Mouse (Mus musculus) embryonic facial prominence, embryonic 12.5 days (tissue): Measurements from ENCODE around the gene Chrm5. TPM values are rescaled to one million over a fixed set of nuclear protein-coding genes. Genes with fewer than 3 reads are reported as not detected.

Experiments
- ATAC-seq: fragments of 200-750 bp; cut with Nextera tagmentation; 2 replicates; pipeline ENCODE4 v1.8.0; 2017; ENCODE audit not compliant: insufficient number of reproducible peaks, insufficient read depth, low FRiP score, low TSS enrichment
- H3K27ac ChIP-seq: fragments of 300-500 bp; sonication (generic); 2 replicates; pipeline ENCODE4 v1.5.1; 2016; ENCODE audit warnings: mild to moderate bottlenecking
- H3K27me3 ChIP-seq: fragments of 300-500 bp; sonication (generic); 2 replicates; pipeline ENCODE4 v1.6.1; 2016; ENCODE audit warnings: mild to moderate bottlenecking, moderate library complexity
- H3K36me3 ChIP-seq: fragments of 300-500 bp; sonication (generic); 2 replicates; pipeline ENCODE4 v1.6.1; 2016; ENCODE audit warnings: mild to moderate bottlenecking
- H3K4me1 ChIP-seq: fragments of 300-500 bp; sonication (generic); 2 replicates; pipeline ENCODE4 v1.6.1; 2016
- H3K4me2 ChIP-seq: fragments of 300-500 bp; sonication (generic); replicated peaks from 2 replicates; pipeline ENCODE4 v1.6.1; 2016; ENCODE audit warnings: mild to moderate bottlenecking, moderate library complexity
- H3K4me3 ChIP-seq: fragments of 300-500 bp; sonication (generic); 2 replicates; pipeline ENCODE4 v1.5.1; 2016; ENCODE audit warnings: mild to moderate bottlenecking
- H3K9ac ChIP-seq: fragments of 300-500 bp; sonication (generic); 2 replicates; pipeline ENCODE4 v1.6.1; 2016; ENCODE audit warnings: mild to moderate bottlenecking, moderate library complexity
- H3K9me3 ChIP-seq: fragments of 300-500 bp; sonication (generic); 2 replicates; pipeline ENCODE4 v1.6.1; 2016; ENCODE audit warnings: mild to moderate bottlenecking, moderate library complexity
- WGBS: fragments of 180-500 bp; shearing (Covaris S2); methylation state at CpG from one replicate; pipeline ENCODE4 v1.1.7; 2016; 5-methylcytosine and 5-hydroxymethylcytosine counted together
- polyA plus RNA-seq: library from polyadenylated mRNA; unstranded; fragments of >200 nt; fragmentation: Nextera tagmentation; extraction: Ambion mirVana; gene quantifications from 2 replicates; pipeline ENCODE4 v1.2.1, GENCODE M21; 2016

The Chrm5 gene
- polyA plus RNA-seq, 1 experiment from 2014 or later, result not detected

DNA sequence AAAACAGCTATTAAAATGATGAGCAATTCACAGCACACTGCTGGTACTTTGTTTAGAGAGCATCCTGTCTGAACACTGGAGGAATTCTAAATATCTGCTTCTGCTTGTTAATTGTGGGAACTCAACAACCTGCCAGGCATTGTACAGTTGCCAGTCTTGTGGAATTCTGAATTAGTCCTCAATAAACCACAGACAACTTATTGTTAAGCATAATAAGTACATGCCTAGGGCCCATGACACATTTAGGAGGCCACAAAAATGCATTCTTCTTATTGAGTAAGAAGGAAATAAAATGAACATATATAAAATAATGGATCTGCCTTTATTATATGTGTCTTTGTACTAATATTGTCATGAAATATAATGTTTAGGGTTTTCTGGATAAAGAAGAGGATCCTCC lies 35.1 kb downstream of the Chrm5 start:
- ATAC-seq, result no peak
- no peaks in the 10 kb centered on the region for H3K36me3 ChIP-seq
- no peaks in the 10 kb centered on the region for H3K4me1 ChIP-seq
- no peak overlapping the region for H3K9ac ChIP-seq
- H3K4me3 ChIP-seq, result no peak overlapping the region
- H3K9me3 ChIP-seq, result no peaks in the 10 kb centered on the region
- no peak overlapping the region for H3K27ac ChIP-seq
- H3K4me2 ChIP-seq, result no peak overlapping the region
- no peaks in the 10 kb centered on the region for H3K27me3 ChIP-seq

DNA sequence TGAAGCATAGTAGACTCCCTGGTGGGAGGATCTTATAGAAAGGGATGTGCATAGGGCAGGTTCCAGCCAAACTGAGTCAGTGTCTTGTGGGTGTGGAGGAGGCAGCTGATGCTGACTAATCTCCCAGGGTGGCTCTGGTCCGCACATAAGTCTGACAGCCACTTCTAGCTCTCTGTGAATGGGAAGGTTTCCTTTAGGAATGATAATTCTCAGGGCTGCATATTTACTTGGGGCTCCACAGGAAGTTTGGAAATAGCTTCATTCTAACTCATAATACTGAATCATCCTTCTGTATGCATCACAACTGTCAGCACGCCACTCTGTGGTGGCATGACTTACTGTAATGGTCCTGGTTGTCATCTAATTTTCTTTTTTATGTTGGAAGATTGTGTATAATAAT lies 37.1 kb downstream of the Chrm5 start:
- Histone ChIP-seq H3K4me3 (no peak overlapping the region), H3K27ac (no peak overlapping the region), H3K9me3 (no peaks in the 10 kb centered on the region), H3K4me2 (no peak overlapping the region), H3K4me1 (no peaks in the 10 kb centered on the region), H3K36me3 (no peaks in the 10 kb centered on the region), H3K9ac (no peak overlapping the region), H3K27me3 (no peaks in the 10 kb centered on the region)
- ATAC-seq, result no peak
- 68% methylated on average over 2 of the region's 2 CpGs for WGBS

- Histone ChIP-seq H3K4me3 (no peak overlapping the region), H3K9ac (no peak overlapping the region), H3K36me3 (no peaks in the 10 kb centered on the region), H3K27me3 (no peaks in the 10 kb centered on the region), H3K4me1 (no peaks in the 10 kb centered on the region), H3K27ac (no peak overlapping the region), H3K9me3 (no peaks in the 10 kb centered on the region), H3K4me2 (no peak overlapping the region)
- ATAC-seq, result no peak
- 83% methylated on average over 2 of the region's 2 CpGs for WGBS
Measured at GRCm38 (mm10) chr2:112437589-112437988, 43.0 kb downstream of the Chrm5 start.

DNA sequence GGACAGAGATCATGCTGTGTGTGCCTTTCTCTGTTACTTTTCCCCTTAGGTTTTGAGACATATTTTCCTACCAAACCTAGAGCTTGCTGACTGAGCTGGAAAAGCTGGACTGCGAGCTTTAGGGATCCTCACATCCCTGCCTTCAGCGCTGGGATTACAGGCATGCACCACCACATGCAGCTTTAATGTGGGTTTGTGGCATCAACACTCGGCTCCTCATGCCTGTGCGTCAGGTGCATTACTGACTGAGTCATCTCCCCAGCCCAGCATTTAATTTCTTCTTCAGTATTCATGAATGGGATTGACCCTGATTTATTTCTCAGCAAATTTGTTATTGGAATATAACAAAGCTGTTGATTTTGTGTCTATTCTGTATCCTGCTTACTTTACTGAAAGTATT lies 44.3 kb downstream of the Chrm5 start:
- no peak for ATAC-seq
- no peaks in the 10 kb centered on the region for H3K36me3 ChIP-seq
- H3K27ac ChIP-seq, result no peak overlapping the region
- H3K9ac ChIP-seq, result no peak overlapping the region
- no peaks in the 10 kb centered on the region for H3K4me1 ChIP-seq
- H3K4me2 ChIP-seq, result no peak overlapping the region
- WGBS, result 74% methylated on average over 4 of the region's 4 CpGs
- no peaks in the 10 kb centered on the region for H3K27me3 ChIP-seq
- no peaks in the 10 kb centered on the region for H3K9me3 ChIP-seq
- H3K4me3 ChIP-seq, result no peak overlapping the region

GRCm38 (mm10) chr2:112433359-112433758 lies 47.2 kb downstream of the Chrm5 start:
- WGBS, result 69% methylated on average over 2 of the region's 2 CpGs
- H3K4me1 ChIP-seq, result no peaks in the 10 kb centered on the region
- H3K27me3 ChIP-seq, result no peaks in the 10 kb centered on the region
- H3K9ac ChIP-seq, result no peak overlapping the region
- no peaks in the 10 kb centered on the region for H3K9me3 ChIP-seq
- H3K27ac ChIP-seq, result no peak overlapping the region
- ATAC-seq, result no peak
- H3K4me2 ChIP-seq, result no peak overlapping the region
- no peaks in the 10 kb centered on the region for H3K36me3 ChIP-seq
- no peak overlapping the region for H3K4me3 ChIP-seq

GRCm38 (mm10) chr2:112432523-112432922 lies 48.0 kb downstream of the Chrm5 start:
- no peak overlapping the region for H3K9ac ChIP-seq
- no peaks in the 10 kb centered on the region for H3K9me3 ChIP-seq
- no peaks in the 10 kb centered on the region for H3K27me3 ChIP-seq
- no peak for ATAC-seq
- no peaks in the 10 kb centered on the region for H3K4me1 ChIP-seq
- no peak overlapping the region for H3K27ac ChIP-seq
- no peak overlapping the region for H3K4me3 ChIP-seq
- 89% methylated on average over 2 of the region's 2 CpGs for WGBS
- H3K36me3 ChIP-seq, result no peaks in the 10 kb centered on the region
- H3K4me2 ChIP-seq, result no peak overlapping the region

DNA sequence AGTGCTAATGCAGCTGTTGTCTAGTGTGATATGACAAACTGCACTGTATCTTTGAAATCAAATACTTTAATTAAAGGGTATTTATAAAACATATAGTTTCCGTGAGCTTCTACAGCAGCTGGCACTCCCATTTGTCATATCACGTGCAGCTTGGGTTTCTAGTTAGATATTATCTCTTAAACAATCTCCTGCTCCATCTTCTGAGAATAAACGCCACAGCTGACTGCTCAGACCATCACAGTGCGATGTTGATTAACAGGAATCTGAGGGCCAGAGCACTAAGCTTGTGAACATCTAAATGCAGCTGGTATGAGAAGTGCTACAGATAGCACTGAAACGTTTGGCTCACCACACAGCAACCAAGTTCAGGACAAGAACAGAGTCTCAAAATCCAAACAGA lies 50.2 kb downstream of the Chrm5 start:
- 67% methylated on average over 5 of the region's 5 CpGs for WGBS
- Histone ChIP-seq H3K27ac (no peak overlapping the region), H3K36me3 (no peaks in the 10 kb centered on the region), H3K4me2 (no peak overlapping the region), H3K27me3 (no peaks in the 10 kb centered on the region), H3K9ac (no peak overlapping the region), H3K9me3 (no peaks in the 10 kb centered on the region), H3K4me1 (no peaks in the 10 kb centered on the region), H3K4me3 (no peak overlapping the region)
- peak; percentile 60; the same call in 1 of the 2 replicates for ATAC-seq

DNA sequence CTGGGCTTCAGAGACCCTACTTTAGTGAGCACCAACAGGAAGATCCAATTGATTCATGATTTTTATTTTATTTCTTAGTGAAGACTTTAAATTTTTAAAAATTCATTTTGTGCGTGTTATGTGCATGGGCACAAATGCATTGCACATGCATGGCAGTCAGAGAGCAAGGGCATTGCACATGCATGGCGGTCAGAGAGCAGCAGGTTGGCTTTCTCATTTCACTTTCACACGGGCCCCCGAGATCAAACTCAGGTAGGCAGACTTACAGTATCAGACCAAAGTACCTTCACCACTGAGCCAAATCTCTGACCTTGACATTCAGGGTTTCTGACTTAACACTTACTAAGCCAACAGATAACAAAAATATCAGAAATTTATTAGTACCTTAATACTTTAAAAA lies 50.9 kb downstream of the Chrm5 start:
- Histone ChIP-seq H3K4me3 (no peak overlapping the region), H3K9me3 (no peaks in the 10 kb centered on the region), H3K4me1 (no peaks in the 10 kb centered on the region), H3K27ac (no peak overlapping the region), H3K4me2 (no peak overlapping the region), H3K9ac (no peak overlapping the region), H3K36me3 (no peaks in the 10 kb centered on the region), H3K27me3 (no peaks in the 10 kb centered on the region)
- ATAC-seq, result no peak
- WGBS, result 90% methylated on average over 4 of the region's 4 CpGs

Other genes starting within 250 kb of the Chrm5 start
- 15.1 and 17.7 TPM in 2 replicates for gene Lpcat4, start 241.3 kb downstream of the Chrm5 start, polyA plus RNA-seq
- not detected in 2 replicates for gene Nutm1, start 221.5 kb downstream of the Chrm5 start, polyA plus RNA-seq
- 169 and 180 TPM in 2 replicates for gene Nop10, start 218.8 kb downstream of the Chrm5 start, polyA plus RNA-seq
- 12.9 and 14.3 TPM in 2 replicates for gene Slc12a6, start 214.9 kb downstream of the Chrm5 start, polyA plus RNA-seq
- not detected in 2 replicates for gene Gm21985, start 214.5 kb downstream of the Chrm5 start, polyA plus RNA-seq
- 101 and 109 TPM in 2 replicates for gene Emc4, start 112.7 kb downstream of the Chrm5 start, polyA plus RNA-seq
- gene Katnbl1, start 101.6 kb downstream of the Chrm5 start, polyA plus RNA-seq, result 45.9 and 50.3 TPM in 2 replicates
- gene Emc7, start 25.8 kb downstream of the Chrm5 start, polyA plus RNA-seq, result 12.5 and 12.8 TPM in 2 replicates
- gene Aven, start 12.2 kb upstream of the Chrm5 start, polyA plus RNA-seq, result 8.7 and 9.0 TPM in 2 replicates